Mouse (Mus musculus) limb, embryonic 12.5 days (tissue): Measurements from ENCODE around the gene Tut1. TPM values are rescaled to one million over a fixed set of nuclear protein-coding genes. Genes with fewer than 3 reads are reported as not detected.
A peak's percentile ranks its signal among the peaks of the same experiment; 100 is the strongest.
"Not testable (repeated sequence)": the region's sequence is repeated elsewhere in the genome, so short reads cannot be mapped to it uniquely, and the experiment has no call there.

Experiments used
- ATAC-seq: fragments of 200-750 bp; cut with Nextera tagmentation; 2 replicates; pipeline ENCODE4 v1.8.0; 2017; ENCODE audit warnings: low read depth, moderate TSS enrichment; ENCODE audit not compliant: insufficient number of reproducible peaks, insufficient read depth, low FRiP score, low TSS enrichment
- H3K27ac ChIP-seq: fragments of 300-500 bp; sonication (generic); 2 replicates; pipeline ENCODE4 v1.5.1; 2016; ENCODE audit warnings: mild to moderate bottlenecking, moderate library complexity
- H3K27me3 ChIP-seq: fragments of 300-500 bp; sonication (generic); 2 replicates; pipeline ENCODE4 v1.6.1; 2016; ENCODE audit warnings: mild to moderate bottlenecking, moderate library complexity
- H3K36me3 ChIP-seq: fragments of 300-500 bp; sonication (generic); 2 replicates; pipeline ENCODE4 v1.6.1; 2016; ENCODE audit warnings: mild to moderate bottlenecking, moderate library complexity
- H3K4me1 ChIP-seq: fragments of 300-500 bp; sonication (generic); replicated peaks from 2 replicates; pipeline ENCODE4 v1.6.1; 2016
- H3K4me2 ChIP-seq: fragments of 300-500 bp; sonication (generic); 2 replicates; pipeline ENCODE4 v1.6.1; 2016; ENCODE audit warnings: mild to moderate bottlenecking, moderate library complexity
- H3K4me3 ChIP-seq: fragments of 300-500 bp; sonication (generic); replicated peaks from 2 replicates; pipeline ENCODE4 v1.5.1; 2016; ENCODE audit warnings: mild to moderate bottlenecking
- H3K9ac ChIP-seq: fragments of 300-500 bp; sonication (generic); replicated peaks from 2 replicates; pipeline ENCODE4 v1.6.1; 2016; ENCODE audit warnings: mild to moderate bottlenecking, moderate library complexity
- H3K9me3 ChIP-seq: fragments of 300-500 bp; sonication (generic); 2 replicates; pipeline ENCODE4 v1.6.1; 2016; ENCODE audit warnings: mild to moderate bottlenecking, moderate library complexity
- WGBS: fragments of 180-500 bp; shearing (Covaris S2); methylation state at CpG from one replicate; pipeline ENCODE4 v1.1.7; 2016; 5-methylcytosine and 5-hydroxymethylcytosine counted together
- polyA plus RNA-seq: library from polyadenylated mRNA; unstranded; fragments of >200 nt; fragmentation: Nextera tagmentation; extraction: Ambion mirVana; gene quantifications from 2 replicates; pipeline ENCODE4 v1.2.1, GENCODE M21; 2016

Tut1 gene
- polyA plus RNA-seq, 1 experiment from 2014 or later = 39.7 TPM

DNA sequence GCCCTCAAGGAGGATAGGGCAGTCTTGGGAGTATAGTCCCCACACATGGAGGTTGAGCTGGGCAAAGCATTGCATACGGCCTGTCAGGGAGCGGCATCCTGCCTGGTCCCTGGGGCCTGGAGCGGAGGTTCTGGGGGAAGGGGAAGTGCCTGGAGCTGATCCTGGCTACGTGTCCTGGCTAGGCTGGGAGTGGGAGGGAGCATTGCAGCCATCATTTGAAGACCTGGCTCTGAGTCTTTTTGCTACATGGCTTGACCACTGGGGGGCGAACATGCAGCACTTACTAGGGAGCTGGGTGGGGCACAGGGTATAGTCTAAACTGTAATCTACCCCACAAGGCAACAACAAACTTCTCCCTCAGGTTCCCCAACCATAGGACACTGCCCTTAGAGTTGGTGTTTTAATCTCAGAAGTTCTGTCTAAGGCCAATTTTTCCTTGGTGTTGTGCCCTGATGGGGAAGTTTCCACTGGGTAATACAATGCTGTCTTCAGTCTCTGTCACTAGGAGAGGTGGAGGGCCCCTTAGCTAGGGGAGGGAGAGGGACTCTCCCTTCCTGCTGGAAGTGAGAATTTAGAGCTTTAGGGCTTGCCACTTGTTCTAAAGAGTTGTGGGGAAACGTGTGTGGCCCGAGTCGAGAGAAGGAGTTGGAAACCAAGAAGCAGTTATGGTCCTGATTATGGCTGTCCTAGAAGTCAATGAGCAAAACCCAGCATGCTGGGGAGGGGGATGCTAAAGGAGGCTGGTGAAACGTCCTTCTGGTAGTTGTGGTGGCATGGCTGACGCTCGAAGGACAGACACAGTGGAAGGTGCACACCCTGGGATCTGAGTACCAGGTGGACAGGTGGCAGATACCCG lies 39.4 kb downstream of the Tut1 start:
- Histone ChIP-seq H3K9ac (no peak overlapping the region), H3K36me3 (no peaks in the 10 kb centered on the region), H3K9me3 (no peaks in the 10 kb centered on the region), H3K4me2 (peak overlapping the region; percentile 37), H3K27me3 (no peaks in the 10 kb centered on the region), H3K4me1 (peaks cover 54% of the 10 kb centered on the region), H3K4me3 (peak overlapping the region; percentile 5; the same call in 1 of the 2 replicates), H3K27ac (peak overlapping the region; percentile 96; the same call in 1 of the 2 replicates)
- 30% methylated on average over 12 of the region's 12 CpGs for WGBS
- ATAC-seq = no peak

DNA sequence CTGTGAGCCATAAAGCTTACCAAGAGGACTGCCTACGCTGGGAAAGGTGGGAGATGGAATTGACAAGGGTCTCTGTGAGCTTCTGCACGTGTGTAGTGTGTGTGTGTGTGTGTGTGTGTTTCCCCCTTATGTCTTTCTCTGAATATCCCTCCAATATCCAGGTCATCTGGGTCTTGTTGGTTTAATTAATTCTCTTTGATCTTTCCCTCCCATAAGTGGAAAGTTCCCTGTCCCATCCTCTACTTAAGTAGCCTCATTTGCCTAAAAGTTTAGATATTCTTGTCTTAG lies 39.9 kb downstream of the Tut1 start:
- no peaks in the 10 kb centered on the region for H3K36me3 ChIP-seq
- H3K4me3 ChIP-seq = no peak overlapping the region
- H3K4me1 ChIP-seq = peaks cover 53% of the 10 kb centered on the region
- 66% methylated on average over 2 of the region's 2 CpGs for WGBS
- no peak for ATAC-seq
- H3K27me3 ChIP-seq = no peaks in the 10 kb centered on the region
- no peak overlapping the region for H3K27ac ChIP-seq
- H3K9ac ChIP-seq = no peak overlapping the region
- H3K4me2 ChIP-seq = no peak overlapping the region
- no peaks in the 10 kb centered on the region for H3K9me3 ChIP-seq

DNA sequence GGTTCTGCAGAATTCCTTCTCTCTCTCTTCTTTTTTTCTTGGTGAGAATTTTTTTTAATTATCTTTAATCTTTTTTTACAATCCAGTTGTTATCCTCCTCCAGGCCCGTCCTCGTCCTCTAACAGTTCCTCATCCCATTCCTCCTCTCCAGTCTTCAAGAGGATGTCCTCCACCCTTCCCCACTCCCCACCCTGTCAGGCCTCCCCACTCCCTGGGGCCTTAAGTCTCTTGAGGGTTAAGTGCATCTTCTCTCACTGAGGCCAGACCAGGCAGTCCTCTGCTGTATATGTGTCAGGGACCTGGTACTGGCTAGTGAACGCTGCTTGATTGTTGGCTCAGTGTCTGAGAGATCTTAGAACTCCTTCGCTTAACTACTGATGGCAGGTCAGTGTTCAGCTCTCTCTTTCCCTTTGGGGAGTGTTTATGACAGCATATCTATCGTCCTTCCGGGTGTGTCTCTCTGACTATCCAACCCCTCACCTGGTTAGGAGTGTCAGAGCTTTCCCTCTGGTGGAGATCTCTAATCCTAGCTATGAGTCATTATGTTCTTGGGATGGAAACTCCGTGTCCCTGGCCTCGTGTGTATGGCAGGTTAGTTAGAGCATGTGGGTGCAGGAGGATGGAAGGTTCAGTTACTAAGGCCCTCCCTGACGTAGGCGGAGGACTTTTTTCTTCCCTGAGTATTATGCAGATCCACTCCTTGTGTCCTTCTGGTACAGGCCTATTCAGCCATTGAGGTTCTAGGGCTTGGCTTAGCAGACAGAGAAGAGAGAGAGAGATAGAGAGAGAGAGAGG lies 41.4 kb downstream of the Tut1 start:
- H3K9ac ChIP-seq = no peak overlapping the region
- no peak for ATAC-seq
- H3K27me3 ChIP-seq = no peaks in the 10 kb centered on the region
- no peak overlapping the region for H3K4me2 ChIP-seq
- H3K27ac ChIP-seq = no peak overlapping the region
- H3K9me3 ChIP-seq = no peaks in the 10 kb centered on the region
- 78% methylated on average over 10 of the region's 10 CpGs for WGBS
- peaks cover 7% of the 10 kb centered on the region for H3K36me3 ChIP-seq
- H3K4me3 ChIP-seq = no peak overlapping the region
- H3K4me1 ChIP-seq = peaks cover 50% of the 10 kb centered on the region

DNA sequence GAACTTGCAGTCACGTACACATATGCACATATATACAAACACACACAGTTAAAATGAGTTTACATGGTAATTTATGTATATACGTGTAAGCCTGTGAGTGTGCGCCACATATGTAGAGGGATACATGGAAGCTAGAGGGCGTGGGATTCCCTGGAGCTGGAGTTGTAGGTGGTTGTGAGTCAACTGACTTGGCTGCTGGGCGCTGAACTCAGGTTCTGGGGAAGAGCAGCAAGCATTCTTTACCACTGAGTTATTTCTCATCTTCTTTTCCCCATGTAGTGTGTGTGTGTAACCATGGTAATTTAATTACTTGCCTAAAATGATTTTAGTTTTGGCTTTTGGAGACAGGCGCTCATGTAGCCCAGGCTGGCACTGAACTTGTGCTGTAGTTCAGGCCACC lies 43.0 kb downstream of the Tut1 start:
- no peak for ATAC-seq
- H3K27me3 ChIP-seq = no peaks in the 10 kb centered on the region
- no peak overlapping the region for H3K27ac ChIP-seq
- WGBS = 88% methylated on average over 6 of the region's 6 CpGs
- H3K9ac ChIP-seq = no peak overlapping the region
- H3K4me1 ChIP-seq = peaks cover 38% of the 10 kb centered on the region
- no peak overlapping the region for H3K4me2 ChIP-seq
- no peak overlapping the region for H3K4me3 ChIP-seq
- peaks cover 23% of the 10 kb centered on the region for H3K36me3 ChIP-seq
- H3K9me3 ChIP-seq = no peaks in the 10 kb centered on the region

DNA sequence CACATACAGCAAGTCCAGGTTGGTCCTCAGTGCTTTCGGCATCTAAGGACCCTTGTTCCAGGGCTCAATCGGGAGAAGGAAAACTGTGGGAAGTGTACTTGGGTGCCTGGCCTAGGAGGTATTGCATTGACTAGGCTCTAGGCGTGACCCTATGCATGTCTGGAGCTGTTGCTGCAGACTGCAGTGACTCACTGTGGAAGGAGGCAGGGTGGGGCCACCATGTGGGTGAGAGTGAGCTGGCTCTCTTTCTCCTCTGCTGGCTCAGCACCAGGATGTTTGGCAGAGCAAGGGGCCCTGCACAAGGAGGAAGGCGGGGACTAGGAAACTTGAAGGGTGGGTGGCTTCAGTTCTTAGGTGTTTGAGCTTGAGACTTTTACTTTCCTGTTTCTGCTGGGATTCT lies 43.9 kb downstream of the Tut1 start:
- ATAC-seq = peak; percentile 55; the same call in 1 of the 2 replicates
- H3K4me1 ChIP-seq = peaks cover 28% of the 10 kb centered on the region
- H3K36me3 ChIP-seq = peaks cover 33% of the 10 kb centered on the region
- H3K9ac ChIP-seq = no peak overlapping the region
- H3K9me3 ChIP-seq = no peaks in the 10 kb centered on the region
- 53% methylated on average over 4 of the region's 4 CpGs for WGBS
- H3K27me3 ChIP-seq = no peaks in the 10 kb centered on the region
- H3K4me2 ChIP-seq = peak overlapping the region; percentile 7; the same call in 1 of the 2 replicates
- H3K27ac ChIP-seq = peak overlapping the region; percentile 69
- H3K4me3 ChIP-seq = no peak overlapping the region

DNA sequence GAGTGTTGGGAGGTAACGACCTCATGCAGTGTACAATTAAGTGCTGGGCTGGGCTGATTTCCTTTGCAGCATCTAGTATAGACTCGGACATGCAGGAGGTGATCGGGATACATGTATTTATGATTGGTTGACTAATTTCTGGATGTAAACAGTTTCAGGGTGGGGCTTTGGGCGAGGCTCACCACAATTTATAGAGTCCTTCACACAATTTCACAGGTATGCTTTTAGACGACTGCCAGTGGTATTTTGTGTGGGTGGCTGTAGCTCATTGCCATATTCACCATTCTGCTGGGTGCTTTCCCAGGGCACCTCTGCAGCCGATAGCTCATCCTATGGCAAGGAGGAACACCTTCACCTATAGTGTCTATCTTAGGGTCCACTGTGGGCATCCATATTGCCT lies 44.9 kb downstream of the Tut1 start:
- Histone ChIP-seq H3K27me3 (no peaks in the 10 kb centered on the region), H3K27ac (no peak overlapping the region), H3K4me3 (no peak overlapping the region), H3K36me3 (peaks cover 43% of the 10 kb centered on the region), H3K9me3 (no peaks in the 10 kb centered on the region), H3K4me1 (peaks cover 19% of the 10 kb centered on the region), H3K4me2 (no peak overlapping the region), H3K9ac (no peak overlapping the region)
- ATAC-seq = no peak
- WGBS = 76% methylated on average over 6 of the region's 6 CpGs

DNA sequence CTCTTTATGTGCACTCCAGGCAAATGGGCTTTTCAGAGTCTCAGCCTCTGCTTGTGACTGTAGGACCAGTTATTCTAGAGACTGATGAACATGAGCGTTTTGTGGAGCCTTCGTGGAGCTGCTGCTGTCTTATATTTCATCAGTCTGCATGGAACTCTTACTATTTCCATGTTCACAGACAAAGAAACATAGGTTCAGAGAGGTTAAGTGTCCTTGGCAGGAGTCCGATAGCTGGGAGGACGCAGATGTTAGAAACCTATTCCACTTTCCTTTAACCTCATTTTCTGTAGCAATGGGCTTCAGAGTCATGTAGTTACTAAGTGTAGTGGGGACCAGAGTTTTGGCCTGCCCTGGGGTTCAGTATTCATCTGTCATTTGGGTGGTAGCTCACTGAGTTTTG lies 45.6 kb downstream of the Tut1 start:
- H3K4me3 ChIP-seq = no peak overlapping the region
- no peak overlapping the region for H3K9ac ChIP-seq
- ATAC-seq = no peak
- no peak overlapping the region for H3K4me2 ChIP-seq
- 86% methylated on average over 4 of the region's 4 CpGs for WGBS
- no peak overlapping the region for H3K27ac ChIP-seq
- peaks cover 49% of the 10 kb centered on the region for H3K36me3 ChIP-seq
- no peaks in the 10 kb centered on the region for H3K27me3 ChIP-seq
- peaks cover 19% of the 10 kb centered on the region for H3K4me1 ChIP-seq
- no peaks in the 10 kb centered on the region for H3K9me3 ChIP-seq

DNA sequence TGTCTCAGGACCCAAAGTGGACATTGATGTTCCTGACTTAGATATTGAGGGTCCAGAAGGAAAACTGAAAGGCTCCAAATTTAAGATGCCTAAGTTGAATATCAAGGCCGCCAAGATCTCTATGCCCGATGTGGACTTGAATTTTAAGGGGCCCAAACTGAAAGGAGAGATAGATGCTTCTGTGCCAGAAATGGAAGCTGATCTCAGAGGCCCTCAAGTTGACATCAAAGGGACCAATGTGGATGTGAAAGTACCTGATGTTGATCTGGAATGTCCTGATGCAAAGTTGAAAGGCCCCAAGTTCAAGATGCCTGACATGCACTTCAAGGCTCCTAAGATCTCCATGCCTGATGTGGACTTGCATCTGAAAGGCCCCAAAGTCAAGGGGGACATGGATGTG lies 53.3 kb downstream of the Tut1 start:
- not testable (repeated sequence) for H3K27me3 ChIP-seq, H3K4me2 ChIP-seq, ATAC-seq, H3K9ac ChIP-seq, H3K4me1 ChIP-seq, H3K9me3 ChIP-seq, H3K27ac ChIP-seq, H3K4me3 ChIP-seq
- peaks cover 70% of the 10 kb centered on the region for H3K36me3 ChIP-seq
- 95% methylated on average over 2 of the region's 2 CpGs for WGBS

Other genes with a start within 250 kb of the Tut1 start
- 114 and 115 TPM in 2 replicates for gene Slc3a2, start 230.5 kb upstream of the Tut1 start, polyA plus RNA-seq
- gene Wdr74, start 218.0 kb upstream of the Tut1 start, polyA plus RNA-seq = 92.4 and 96.6 TPM in 2 replicates
- 2.7 and 3.5 TPM in 2 replicates for gene 1700092M07Rik, start 213.1 kb upstream of the Tut1 start, polyA plus RNA-seq
- gene Stx5a, start 212.4 kb upstream of the Tut1 start, polyA plus RNA-seq = 168 and 169 TPM in 2 replicates
- 219 and 237 TPM in 2 replicates for gene Nxf1, start 196.8 kb upstream of the Tut1 start, polyA plus RNA-seq
- 206 and 215 TPM in 2 replicates for gene Tmem223, start 182.9 kb upstream of the Tut1 start, polyA plus RNA-seq
- gene Tmem179b, start 179.4 kb upstream of the Tut1 start, polyA plus RNA-seq = 50.2 and 51.5 TPM in 2 replicates
- gene Taf6l, start 167.4 kb upstream of the Tut1 start, polyA plus RNA-seq = 38.8 and 41.8 TPM in 2 replicates
- 174 and 189 TPM in 2 replicates for gene Polr2g, start 155.3 kb upstream of the Tut1 start, polyA plus RNA-seq
- 6.1 and 6.2 TPM in 2 replicates for gene Zbtb3, start 151.3 kb upstream of the Tut1 start, polyA plus RNA-seq
- 70.3 and 77.2 TPM in 2 replicates for gene Ttc9c, start 134.5 kb upstream of the Tut1 start, polyA plus RNA-seq
- gene Hnrnpul2, start 133.8 kb upstream of the Tut1 start, polyA plus RNA-seq = 6.0 and 6.7 TPM in 2 replicates
- gene AC129217.1, start 124.1 kb upstream of the Tut1 start, polyA plus RNA-seq = not detected in 2 replicates
- 43.1 and 43.2 TPM in 2 replicates for gene Bscl2, start 116.4 kb upstream of the Tut1 start, polyA plus RNA-seq
- 10.7 and 12.0 TPM in 2 replicates for gene Gng3, start 114.7 kb upstream of the Tut1 start, polyA plus RNA-seq
- 0.24 and 0.58 TPM in 2 replicates for gene Lrrn4cl, start 103.1 kb upstream of the Tut1 start, polyA plus RNA-seq
- 184 and 185 TPM in 2 replicates for gene Ubxn1, start 82.4 kb upstream of the Tut1 start, polyA plus RNA-seq
- gene Uqcc3, start 72.9 kb upstream of the Tut1 start, polyA plus RNA-seq = 64.0 and 66.0 TPM in 2 replicates
- gene Lbhd1, start 70.1 kb upstream of the Tut1 start, polyA plus RNA-seq = 82.5 and 112 TPM in 2 replicates
- not detected in 2 replicates for gene Gm49403, start 69.9 kb upstream of the Tut1 start, polyA plus RNA-seq
- 112 and 114 TPM in 2 replicates for gene 1810009A15Rik, start 65.0 kb upstream of the Tut1 start, polyA plus RNA-seq
- gene Gm49416, start 64.9 kb upstream of the Tut1 start, polyA plus RNA-seq = not detected in 2 replicates
- 48.9 and 51.3 TPM in 2 replicates for gene Ints5, start 60.8 kb upstream of the Tut1 start, polyA plus RNA-seq
- gene Ganab, start 55.8 kb upstream of the Tut1 start, polyA plus RNA-seq = 116 and 117 TPM in 2 replicates
- gene B3gat3, start 33.5 kb upstream of the Tut1 start, polyA plus RNA-seq = 53.5 and 53.6 TPM in 2 replicates
- 2.4 and 2.6 TPM in 2 replicates for gene Rom1, start 24.5 kb upstream of the Tut1 start, polyA plus RNA-seq
- 34.6 and 34.9 TPM in 2 replicates for gene Eml3, start 24.3 kb upstream of the Tut1 start, polyA plus RNA-seq
- 227 and 231 TPM in 2 replicates for gene Mta2, start 12.0 kb upstream of the Tut1 start, polyA plus RNA-seq
- 472 and 476 TPM in 2 replicates for gene Eef1g, start 13.2 kb downstream of the Tut1 start, polyA plus RNA-seq
- 20.5 and 24.1 TPM in 2 replicates for gene Ahnak, start 35.4 kb downstream of the Tut1 start, polyA plus RNA-seq
- gene Scgb1a1, start 134.1 kb downstream of the Tut1 start, polyA plus RNA-seq = not detected in 2 replicates
- 23.2 and 24.0 TPM in 2 replicates for gene Asrgl1, start 181.8 kb downstream of the Tut1 start, polyA plus RNA-seq